ENCODE assay signal across 13 mouse cellular contexts in the genomic region with DNA sequence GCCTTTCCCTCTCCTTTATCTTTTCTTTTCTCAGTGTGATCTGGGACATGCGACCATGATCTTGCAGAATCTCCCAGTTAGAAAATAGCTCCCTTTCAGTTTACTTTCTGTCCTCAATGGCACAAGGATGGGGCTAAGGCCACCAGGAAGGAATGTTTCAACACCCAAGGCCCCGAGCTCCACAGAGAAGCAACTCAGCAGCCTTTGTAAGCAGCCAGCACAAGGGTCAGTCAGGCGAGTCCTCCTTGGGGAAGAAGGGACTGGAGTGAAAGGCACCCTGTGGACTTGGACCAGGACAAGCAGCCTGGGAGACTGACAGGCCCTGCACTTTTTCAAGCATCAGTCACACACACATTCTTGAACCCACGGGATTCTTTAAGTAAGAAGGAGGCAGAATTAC. TPM values are rescaled to one million over a fixed set of nuclear protein-coding genes. Genes with fewer than 3 reads are reported as not detected.
DNase-seq lines count a peak whose midpoint lies in the region; ATAC-seq and TF ChIP-seq lines count a peak whose summit lies in the region.
"Had no signal": no experiment of that assay in that cellular context is flagged by ENCODE, and none has a peak within 500 bp of the region (broad histone marks: within the 10 kb centered on the region; RNA-seq: fewer than 3 reads in every experiment).

No protein-coding gene starts in this region.

- no peak overlapping the region for H3K4me3 ChIP-seq in heart, postnatal 0 days (ENCODE audit: low read depth, low read length)
- H3K4me3 ChIP-seq in kidney, postnatal 0 days (replicated peaks; ENCODE audit: low read depth, low read length), result no peak overlapping the region
- H3K4me3 ChIP-seq: intestine, embryonic 15.5 days; myocyte had no signal

- H3K4me2 ChIP-seq in heart, postnatal 0 days (ENCODE audit: low read depth, low read length), result no peak overlapping the region
- H3K4me2 ChIP-seq in kidney, postnatal 0 days (ENCODE audit: low read length), result no peak overlapping the region
- H3K4me2 ChIP-seq: intestine, embryonic 15.5 days had no signal

- TF ChIP-seq CTCF in heart, postnatal 0 days (IDR thresholded peaks at IDR 0.05; ENCODE audit: low read depth), result no peak
- TF ChIP-seq CTCF in kidney, postnatal 0 days (IDR thresholded peaks at IDR 0.05; ENCODE audit: low read depth), result no peak

- H3K27ac ChIP-seq in heart, postnatal 0 days (ENCODE audit: low read depth), result peak overlapping the region; percentile 27; the same call in 1 of the 2 replicates
- H3K27ac ChIP-seq in kidney, postnatal 0 days, result peak overlapping the region; percentile 76; the same call in 1 of the 2 replicates
- H3K27ac ChIP-seq: intestine, embryonic 15.5 days had no signal

- peaks cover 79% of the 10 kb centered on the region for H3K4me1 ChIP-seq in heart, postnatal 0 days (ENCODE audit: control insufficient read depth, insufficient read depth)
- H3K4me1 ChIP-seq in kidney, postnatal 0 days (replicated peaks; ENCODE audit: insufficient read depth, low read length), result peaks cover 34% of the 10 kb centered on the region

- no peak for TF ChIP-seq EP300 in heart, postnatal 0 days (IDR thresholded peaks at IDR 0.05; ENCODE audit: low read depth)

- 0 out of 2 replicates have a peak, but pooled peaks cover 5% of the 10 kb centered on the region for H3K36me3 ChIP-seq in heart, postnatal 0 days (replicated peaks; ENCODE audit: control insufficient read depth, insufficient read depth, low read length)
- no peaks in the 10 kb centered on the region for H3K36me3 ChIP-seq in kidney, postnatal 0 days (ENCODE audit: insufficient read depth, low read length)
- H3K36me3 ChIP-seq: intestine, embryonic 15.5 days had no signal

- no peak overlapping the region for H3K9ac ChIP-seq in heart, postnatal 0 days (replicated peaks; ENCODE audit: low read depth, low read length)
- H3K9ac ChIP-seq in kidney, postnatal 0 days (ENCODE audit: low read depth, low read length), result no peak overlapping the region; the same call in 1 of the 2 replicates
- H3K9ac ChIP-seq: intestine, embryonic 15.5 days had no signal

- WGBS in heart, postnatal 0 days, result 33% methylated on average over 4 of the region's 4 CpGs
- 41% methylated on average over 4 of the region's 4 CpGs for WGBS in kidney, postnatal 0 days

- H3K9me3 ChIP-seq in heart, postnatal 0 days (replicated peaks; ENCODE audit: control insufficient read depth, low read length), result no peaks in the 10 kb centered on the region
- no peaks in the 10 kb centered on the region for H3K9me3 ChIP-seq in kidney, postnatal 0 days (replicated peaks; ENCODE audit: low read length)
- H3K9me3 ChIP-seq: intestine, embryonic 15.5 days had no signal

- ATAC-seq in heart, postnatal 0 days (ENCODE audit: insufficient read depth, low read depth), result no peak
- ATAC-seq in kidney, postnatal 0 days (replicated peaks; ENCODE audit: low FRiP score, low read depth), result peak; percentile 77
- ATAC-seq in activated CD4-positive, CD25-positive, alpha-beta regulatory T cell, adult 4 months, result no peak
- ATAC-seq: intestine, embryonic 15.5 days; lung, postnatal 0 days had no signal

- no peaks in the 10 kb centered on the region for H3K27me3 ChIP-seq in heart, postnatal 0 days (ENCODE audit: control insufficient read depth, insufficient read depth, low read length)
- H3K27me3 ChIP-seq in kidney, postnatal 0 days (ENCODE audit: insufficient read depth, low read length), result no peaks in the 10 kb centered on the region
- H3K27me3 ChIP-seq: intestine, embryonic 15.5 days had no signal

- DNase-seq in adrenal gland, postnatal 14 days, result peak; percentile 52
- no peak for DNase-seq in adrenal gland, postnatal 36 days
- no peak for DNase-seq in heart, postnatal 0 days (ENCODE audit: low spot score)
- DNase-seq in heart, adult 18-20 months, result no peak
- DNase-seq in Muller cell, postnatal 12 days (ENCODE audit: inconsistent ontology term), result peak; percentile 35
- peak; percentile 56 for DNase-seq in kidney, postnatal 0 days (ENCODE audit: low spot score)
- no peak for DNase-seq in urinary bladder, postnatal 4 days (ENCODE audit: low spot score in 2 of 2)
- DNase-seq: cerebellum, adult 8-10 months; thymus, postnatal 4 days had no signal

RNA-seq across cellular contexts. Expression of a gene that starts 16.6 kb away (rescaled TPM):
- total RNA-seq in adrenal gland, postnatal 14 days (2021), result 123 and 142 TPM in 2 replicates
- total RNA-seq in adrenal gland, postnatal 36 days (2021), result 100 to 1,000 TPM; 147 to 211 TPM
- total RNA-seq in heart, postnatal 0 days (2014; rRNA removed; ENCODE audit: low replicate concordance), result 10.2 and 14.2 TPM in 2 replicates
- polyA plus RNA-seq in heart, postnatal 0 days (2015; fragmentation: Nextera tagmentation; extraction: Ambion mirVana), result 37.6 and 43.4 TPM in 2 replicates
- total RNA-seq in heart, adult 18-20 months (2021), result 10 to 100 TPM; 60.0 to 60.9 TPM
- 45.2 and 46.8 TPM in 2 replicates for polyA plus RNA-seq in kidney, postnatal 0 days (2015; fragmentation: Nextera tagmentation; extraction: Ambion mirVana)
- polyA plus RNA-seq in activated CD4-positive, CD25-positive, alpha-beta regulatory T cell, adult 4 months (2017; shearing (Covaris generic)), result 10 to 100 TPM; 13.1 to 13.9 TPM

Comparison
In these comparisons a context has a peak if more than half of its experiments do, and no peak if none do; other contexts are left out.
1. DNase-seq: peak in adrenal gland, postnatal 14 days (single experiment), Muller cell, postnatal 12 days (single experiment) and kidney, postnatal 0 days (single experiment); none in adrenal gland, postnatal 36 days (0 of 2), heart, postnatal 0 days (single experiment), heart, adult 18-20 months (0 of 2) and urinary bladder, postnatal 4 days (0 of 2).